Mouse (Mus musculus) v-Abl transformed pro-B cells (cell line): Measurements from ENCODE around the gene BC029722.

ENCODE experiments used
- in situ Hi-C, 2 experiments: fragments of 400-800 bp; cut with MboI; formaldehyde crosslinking; loops; one replicate each; pipeline ENCODE4 v1.15.1; 2025; ENCODE audit not compliant: unreplicated experiment in 2 of 2

BC029722 gene

GRCm38 (mm10) chr2:155819392-155819448, at the start of gene BC029722:
Gene BC029722, minus strand, starts transcription at chr2:155819426.
- in situ Hi-C loops = no loop called here

- in situ Hi-C loops = no loop called here
Observed at GRCm38 (mm10) chr2:155868320-155868719, 49.1 kb upstream of the BC029722 start.

DNA sequence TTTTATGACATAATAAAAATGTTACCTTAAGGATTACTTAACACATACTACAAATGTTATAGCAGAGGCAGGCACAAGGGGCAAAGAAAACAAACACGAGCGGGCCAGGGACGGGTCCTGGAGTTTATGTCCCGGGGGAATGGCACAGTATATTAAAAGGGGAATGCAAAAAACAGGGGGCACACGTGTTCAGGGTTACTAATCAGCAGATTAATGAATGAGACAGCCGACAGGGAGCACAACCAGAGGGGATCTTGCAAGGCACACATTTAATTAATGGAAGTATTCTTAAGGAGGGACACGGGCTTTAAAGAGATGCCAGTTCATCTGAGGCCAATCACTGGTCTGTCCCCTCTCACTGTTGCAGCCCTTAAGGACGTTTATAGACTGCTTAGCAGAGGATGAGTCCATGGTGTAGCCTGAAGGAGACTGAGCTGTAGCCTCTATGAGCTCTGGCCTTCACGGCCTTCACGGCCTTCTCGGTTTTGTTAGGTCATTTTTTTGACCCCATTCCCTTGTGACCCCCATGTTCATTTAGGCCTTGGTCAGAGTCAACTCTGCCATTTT, 44.2 kb upstream of the BC029722 start:
- in situ Hi-C loops = no loop called here

GRCm38 (mm10) chr2:155862573-155863300, 43.5 kb upstream of the BC029722 start:
- in situ Hi-C loops = no loop called here

GRCm38 (mm10) chr2:155861581-155861980, 42.4 kb upstream of the BC029722 start:
- in situ Hi-C loops = no loop called here

DNA sequence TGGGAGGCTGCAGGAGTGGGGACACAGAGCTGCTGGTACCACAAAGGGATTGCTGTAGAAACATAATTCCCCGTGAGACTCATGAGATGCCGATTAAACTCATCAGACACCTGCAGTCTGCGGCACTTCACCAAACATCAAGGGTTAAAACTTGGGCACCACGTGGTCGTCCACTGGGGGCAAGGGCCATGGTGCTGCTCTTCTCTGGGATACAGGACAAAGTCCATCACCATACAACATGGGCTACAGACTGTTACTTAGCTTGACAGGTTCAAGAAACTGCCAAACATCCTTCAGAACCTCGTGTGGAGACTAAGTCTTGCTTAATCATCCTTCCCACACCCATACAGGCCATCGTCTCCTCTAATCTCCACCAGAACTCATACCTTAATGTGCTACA, 40.9 kb upstream of the BC029722 start:
- in situ Hi-C loops = no loop called here

GRCm38 (mm10) chr2:155852536-155852935, 33.3 kb upstream of the BC029722 start:
- in situ Hi-C loops = loop anchor here (5.0 kb wide), 4 partner anchors 90 to 410 kb away; partner anchors contain the start of genes Gdf5 (in 1 of the 2) and Gm15557 (in 1 of the 2)

GRCm38 (mm10) chr2:155850120-155850519, 30.9 kb upstream of the BC029722 start:
- in situ Hi-C loops = loop anchor here (5.0 kb wide), 4 partner anchors 92 to 412 kb away; partner anchors contain the start of genes Gdf5 (in 1 of the 2) and Gm15557 (in 1 of the 2)

DNA sequence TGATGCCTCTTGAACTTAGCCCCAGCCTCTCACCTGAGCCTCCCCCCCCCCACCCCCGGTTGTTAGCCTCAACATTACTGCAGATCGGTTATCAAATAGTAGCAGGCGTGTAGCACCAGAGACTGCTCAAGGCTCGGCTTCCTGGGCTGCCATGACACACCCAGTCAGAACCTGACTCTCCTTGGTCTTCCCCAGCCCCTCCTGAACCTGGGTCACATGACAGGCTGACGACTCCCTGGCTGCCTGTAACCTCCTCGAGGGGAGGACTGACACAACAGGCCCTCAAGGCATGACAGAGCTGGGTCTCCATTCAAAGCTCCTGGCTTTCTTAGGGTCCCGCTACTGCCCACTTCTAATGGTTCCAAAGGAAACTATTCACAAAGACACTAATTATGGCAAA, 30.2 kb upstream of the BC029722 start:
- in situ Hi-C loops = loop anchor here (10.0 to 25.0 kb wide), 3 partner anchors 285 to 435 kb away; no protein-coding TSS in a partner anchor

DNA sequence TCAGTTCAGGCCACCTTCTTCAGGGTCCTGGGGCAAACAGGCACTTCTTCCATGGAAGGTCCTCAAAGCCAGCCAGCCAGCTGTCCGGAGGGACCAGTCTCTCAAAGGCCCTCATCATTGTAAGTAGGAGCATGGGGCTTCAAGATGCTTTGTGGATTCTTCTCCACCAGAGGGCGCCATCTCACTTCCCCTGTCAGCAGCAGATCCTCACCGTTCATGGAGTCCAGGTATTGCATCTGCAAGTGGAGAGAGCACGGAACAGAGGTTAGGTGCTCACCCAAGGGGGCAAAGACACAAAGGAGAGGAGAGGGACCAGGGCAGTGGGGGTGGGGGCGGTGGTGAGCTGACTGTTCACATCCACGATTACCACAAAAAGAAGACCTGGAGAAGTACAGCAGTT, 29.1 kb upstream of the BC029722 start:
- in situ Hi-C loops = loop anchor here (10.0 to 25.0 kb wide), 3 partner anchors 287 to 437 kb away; no protein-coding TSS in a partner anchor

GRCm38 (mm10) chr2:155846930-155847329, 27.7 kb upstream of the BC029722 start:
- in situ Hi-C loops = loop anchor here (10.0 to 25.0 kb wide), 3 partner anchors 288 to 438 kb away; no protein-coding TSS in a partner anchor

DNA sequence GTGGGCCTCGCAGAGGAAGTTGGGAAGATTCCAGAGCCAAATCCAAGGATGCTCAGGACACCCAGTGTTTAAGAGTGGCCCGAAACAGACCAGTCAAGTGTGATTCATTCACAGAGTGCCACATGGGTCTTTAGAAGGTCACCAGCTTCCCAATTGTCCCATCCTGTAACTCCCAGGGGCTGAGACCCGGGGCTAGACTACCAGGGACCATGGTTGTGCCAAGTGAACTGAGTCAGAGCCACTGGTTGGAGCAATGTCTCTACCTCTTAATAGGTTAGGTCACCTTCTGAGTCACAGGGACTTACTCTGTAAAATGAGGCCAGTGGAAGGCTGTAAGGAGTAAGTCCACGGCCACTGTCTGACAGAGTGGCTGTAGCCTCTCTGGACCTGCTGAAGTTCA, 19.7 kb upstream of the BC029722 start:
- in situ Hi-C loops = loop anchor here in 1 of 2 experiments (25.0 kb wide), 1 partner anchor 423 kb away; no protein-coding TSS in a partner anchor

DNA sequence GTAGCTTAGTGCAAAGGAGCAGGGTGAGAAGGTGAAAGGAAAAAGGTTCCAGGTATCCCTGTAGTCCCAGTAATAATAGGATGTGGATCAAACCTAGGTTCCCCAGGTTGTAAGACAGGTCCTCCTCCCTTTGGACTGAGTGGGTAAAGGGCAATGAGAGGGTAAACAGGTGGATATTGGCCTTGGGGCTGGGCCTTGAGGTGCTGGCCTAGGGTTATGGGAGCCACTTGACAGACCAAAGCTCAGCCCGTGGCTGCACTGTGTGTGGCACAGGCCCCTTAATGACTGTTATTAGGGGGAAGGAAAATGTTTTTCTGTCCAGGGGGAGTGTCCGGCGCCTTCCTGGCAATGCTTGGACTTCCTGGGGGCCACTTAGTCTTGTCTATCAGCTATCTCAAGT, 18.7 kb upstream of the BC029722 start:
- in situ Hi-C loops = loop anchor here in 1 of 2 experiments (25.0 kb wide), 1 partner anchor 424 kb away; no protein-coding TSS in a partner anchor

- in situ Hi-C loops = loop anchor here in 1 of 2 experiments (25.0 kb wide), 1 partner anchor 428 kb away; no protein-coding TSS in a partner anchor
Observed at GRCm38 (mm10) chr2:155834732-155835131, 15.5 kb upstream of the BC029722 start, which contains the start of gene Fam83c. Gene Fam83c, minus strand, starts transcription at chr2:155834854.

DNA sequence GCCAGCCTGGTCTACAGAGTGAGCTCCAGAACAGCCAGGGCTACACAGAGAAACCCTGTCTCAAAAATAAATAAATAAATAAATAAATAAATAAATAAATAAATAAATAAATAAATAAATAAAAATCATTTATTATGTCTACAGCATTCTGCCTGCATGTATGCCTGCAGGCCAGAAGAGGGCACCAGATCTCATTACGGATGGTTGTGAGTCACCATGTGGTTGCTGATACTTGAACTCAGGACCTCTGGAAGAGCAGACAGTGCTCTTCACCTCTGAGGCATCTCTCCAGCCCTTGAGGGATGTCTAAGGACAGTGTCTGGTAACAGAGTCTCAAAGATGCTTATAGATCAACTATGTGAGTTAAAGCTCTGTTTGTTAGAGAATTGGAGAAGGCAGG, 12.9 kb upstream of the BC029722 start:
- in situ Hi-C loops = loop anchor here in 1 of 2 experiments (25.0 kb wide), 1 partner anchor 430 kb away; no protein-coding TSS in a partner anchor

- in situ Hi-C loops = loop anchor here in 1 of 2 experiments (25.0 kb wide), 1 partner anchor 431 kb away; no protein-coding TSS in a partner anchor
Observed at GRCm38 (mm10) chr2:155831302-155831701, 12.1 kb upstream of the BC029722 start.

- in situ Hi-C loops = loop anchor here in 1 of 2 experiments (25.0 kb wide), 1 partner anchor 431 kb away; no protein-coding TSS in a partner anchor
Observed at GRCm38 (mm10) chr2:155830841-155831240, 11.6 kb upstream of the BC029722 start.

- in situ Hi-C loops = loop anchor here in 1 of 2 experiments (25.0 kb wide), 1 partner anchor 435 kb away; no protein-coding TSS in a partner anchor
Observed at GRCm38 (mm10) chr2:155826630-155827424, 7.6 kb upstream of the BC029722 start, which contains the start of gene Eif6. Gene Eif6, minus strand, starts transcription at chr2:155826925.

DNA sequence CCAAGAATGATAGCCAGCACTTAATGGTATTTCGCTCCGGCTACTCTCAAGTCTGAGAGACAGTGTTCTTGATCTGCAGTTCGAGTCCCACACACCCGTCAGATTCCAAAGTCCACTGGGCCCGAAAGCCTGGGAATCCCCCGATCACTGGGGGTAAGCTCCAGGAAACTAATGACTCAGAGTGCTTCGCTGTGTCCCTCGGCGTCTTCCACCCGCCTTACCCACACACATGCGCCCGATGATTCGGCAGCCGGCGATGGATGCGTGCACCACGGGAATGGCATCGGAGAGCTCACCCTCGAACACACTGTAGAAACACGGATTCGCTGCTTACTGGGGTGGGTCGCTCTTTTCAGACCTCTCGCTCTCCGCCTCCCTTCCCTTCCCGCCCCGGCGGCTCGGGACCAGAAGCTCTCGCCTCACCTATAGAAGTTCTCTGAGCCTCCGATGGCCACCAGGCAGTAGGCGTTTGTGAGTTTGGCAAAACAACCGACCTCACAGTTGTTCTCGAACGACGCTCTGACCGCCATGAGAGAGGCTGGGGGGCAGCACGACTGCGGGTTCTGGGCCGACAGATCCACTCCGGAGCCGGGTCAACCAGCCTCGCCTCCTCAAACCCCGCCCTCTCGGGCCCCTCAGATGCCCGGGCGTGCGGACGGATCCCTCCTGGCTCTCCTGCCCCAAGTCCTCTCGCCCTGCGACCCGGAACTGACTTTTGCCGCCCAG, 6.8 kb upstream of the BC029722 start:
- in situ Hi-C loops = loop anchor here in 1 of 2 experiments (25.0 kb wide), 1 partner anchor 436 kb away; no protein-coding TSS in a partner anchor

- in situ Hi-C loops = no loop called here
Observed at GRCm38 (mm10) chr2:155823722-155824121, 4.5 kb upstream of the BC029722 start.
